ENCODE assay signal across 9 mouse cellular contexts in genomic region chr11:98829091-98829775, GRCm38 (mm10). TPM values are rescaled to one million over a fixed set of nuclear protein-coding genes. Genes with fewer than 3 reads are reported as not detected.
A peak's percentile ranks its signal among the peaks of the same experiment; 100 is the strongest.
DNase-seq lines count a peak whose midpoint lies in the region; ATAC-seq and TF ChIP-seq lines count a peak whose summit lies in the region.
"Had no signal": no experiment of that assay in that cellular context is flagged by ENCODE, and none has a peak within 500 bp of the region (broad histone marks: within the 10 kb centered on the region; RNA-seq: fewer than 3 reads in every experiment).

No protein-coding gene starts in this region.

- WGBS in stomach, postnatal 0 days: 69% methylated on average over 12 of the region's 12 CpGs

- peaks cover 36% of the 10 kb centered on the region for H3K36me3 ChIP-seq in stomach, postnatal 0 days (ENCODE audit: control insufficient read depth, insufficient read depth, low read length)

- intact Hi-C loops in heart, postnatal 25 days (cut with DNase I): loop anchor here (2.0 kb wide), 2 partner anchors 40 to 130 kb away; no protein-coding TSS in a partner anchor

- H3K9ac ChIP-seq in stomach, postnatal 0 days (ENCODE audit: low read length): no peak overlapping the region
- H3K9ac ChIP-seq: limb, embryonic 13.5 days had no signal

- peak; percentile 91 for TF ChIP-seq CTCF in stomach, postnatal 0 days (IDR thresholded peaks at IDR 0.05; ENCODE audit: low read depth)

- H3K27me3 ChIP-seq in stomach, postnatal 0 days (ENCODE audit: control insufficient read depth, insufficient read depth, low read length): no peaks in the 10 kb centered on the region
- H3K27me3 ChIP-seq: limb, embryonic 13.5 days had no signal

- H3K4me2 ChIP-seq in stomach, postnatal 0 days (replicated peaks; ENCODE audit: low read depth): no peak overlapping the region
- H3K4me2 ChIP-seq: limb, embryonic 13.5 days had no signal

- no peak for TF ChIP-seq EP300 in stomach, postnatal 0 days (optimal IDR thresholded peaks at IDR 0.05)

- H3K9me3 ChIP-seq in stomach, postnatal 0 days (ENCODE audit: control insufficient read depth, low read length): no peaks in the 10 kb centered on the region
- H3K9me3 ChIP-seq: limb, embryonic 13.5 days had no signal

- ATAC-seq in stomach, postnatal 0 days (ENCODE audit: low FRiP score, low TSS enrichment): no peak

- H3K4me1 ChIP-seq in stomach, postnatal 0 days (replicated peaks; ENCODE audit: control insufficient read depth, insufficient read depth): no peaks in the 10 kb centered on the region
- H3K4me1 ChIP-seq: limb, embryonic 13.5 days had no signal

- no peak overlapping the region for H3K27ac ChIP-seq in stomach, postnatal 0 days (replicated peaks)
- H3K27ac ChIP-seq: limb, embryonic 13.5 days had no signal

- H3K4me3 ChIP-seq in stomach, postnatal 0 days (ENCODE audit: low read depth, low read length): no peak overlapping the region
- H3K4me3 ChIP-seq: limb, embryonic 13.5 days had no signal

- peak; percentile 34 to 59 for DNase-seq in heart, adult 18-20 months
- no peak for DNase-seq in heart, postnatal 25 days (ENCODE audit: low spot score)
- DNase-seq in CD4-positive, CD25-positive, alpha-beta regulatory T cell, adult 2 months (ENCODE audit: low read depth, low spot score): peak; percentile 84
- DNase-seq in brain, adult 2 months (ENCODE audit: low read depth, low spot score): peak; percentile 71
- peak; percentile 53 for DNase-seq in kidney, postnatal 10 days
- no peak for DNase-seq in stomach, postnatal 0 days (ENCODE audit: low spot score)
- no peak for DNase-seq in neural tube, embryonic 10.5 days (ENCODE audit: extremely low spot score, low spot score)
- no peak for DNase-seq in adrenal gland, adult 18-20 months (ENCODE audit: low spot score in 2 of 2)

RNA-seq across cellular contexts. Expression of gene Rapgefl1, which starts 7.4 kb away (rescaled TPM):
- under 1 TPM; 0.72 to 0.82 TPM for total RNA-seq in heart, adult 18-20 months (2021)
- under 1 TPM; 0.60 to 0.78 TPM for total RNA-seq in heart, postnatal 25 days (2021)
- 6.9 and 7.7 TPM in 2 replicates for polyA plus RNA-seq in stomach, postnatal 0 days (2015; fragmentation: Nextera tagmentation; extraction: Ambion mirVana)
- total RNA-seq in adrenal gland, adult 18-20 months (2021): under 1 TPM; 0.36 to 0.58 TPM

RNA-seq across cellular contexts. Expression of gene Casc3, which starts 24.5 kb away (rescaled TPM):
- total RNA-seq in heart, adult 18-20 months (2021): 10 to 100 TPM; 17.2 to 19.3 TPM
- 10 to 100 TPM; 22.4 to 25.5 TPM for total RNA-seq in heart, postnatal 25 days (2021)
- 12.4 and 14.8 TPM in 2 replicates for polyA plus RNA-seq in stomach, postnatal 0 days (2015; fragmentation: Nextera tagmentation; extraction: Ambion mirVana)
- total RNA-seq in adrenal gland, adult 18-20 months (2021): 10 to 100 TPM; 36.8 to 41.9 TPM

RNA-seq across cellular contexts. Expression of gene Msl1, which starts 33.9 kb away (rescaled TPM):
- total RNA-seq in heart, adult 18-20 months (2021): 10 to 100 TPM; 71.7 to 73.3 TPM
- total RNA-seq in heart, postnatal 25 days (2021): 10 to 100 TPM; 73.0 to 78.1 TPM
- 11.3 and 13.8 TPM in 2 replicates for polyA plus RNA-seq in stomach, postnatal 0 days (2015; fragmentation: Nextera tagmentation; extraction: Ambion mirVana)
- total RNA-seq in adrenal gland, adult 18-20 months (2021): 10 to 100 TPM; 82.3 to 97.4 TPM

RNA-seq across cellular contexts. Expression of gene Wipf2, which starts 34.2 kb away (rescaled TPM):
- 10 to 100 TPM in 1 of 2 experiments, 1 to 10 TPM in 1; 7.3 to 10.1 TPM for total RNA-seq in heart, adult 18-20 months (2021)
- 10 to 100 TPM in 1 of 2 experiments, 1 to 10 TPM in 1; 7.8 to 11.2 TPM for total RNA-seq in heart, postnatal 25 days (2021)
- polyA plus RNA-seq in stomach, postnatal 0 days (2015; fragmentation: Nextera tagmentation; extraction: Ambion mirVana): 4.9 and 5.3 TPM in 2 replicates
- total RNA-seq in adrenal gland, adult 18-20 months (2021): 10 to 100 TPM; 20.0 to 22.2 TPM

RNA-seq across cellular contexts. Expression of gene Nr1d1, which starts 54.1 kb away (rescaled TPM):
- 10 to 100 TPM; 54.2 to 67.6 TPM for total RNA-seq in heart, adult 18-20 months (2021)
- total RNA-seq in heart, postnatal 25 days (2021): 100 to 1,000 TPM in 1 of 2 experiments, 10 to 100 TPM in 1; 61.2 to 129 TPM
- polyA plus RNA-seq in stomach, postnatal 0 days (2015; fragmentation: Nextera tagmentation; extraction: Ambion mirVana): 7.5 and 7.9 TPM in 2 replicates
- total RNA-seq in adrenal gland, adult 18-20 months (2021): 100 to 1,000 TPM; 226 to 232 TPM

Comparison
In these comparisons a context has a peak if more than half of its experiments do, and no peak if none do; other contexts are left out.
1. DNase-seq: peak in heart, adult 18-20 months (2 of 2), CD4-positive, CD25-positive, alpha-beta regulatory T cell, adult 2 months (single experiment), brain, adult 2 months (single experiment) and kidney, postnatal 10 days (single experiment); none in heart, postnatal 25 days (single experiment), stomach, postnatal 0 days (single experiment), neural tube, embryonic 10.5 days (single experiment) and adrenal gland, adult 18-20 months (0 of 2).